Mouse (Mus musculus) thymus, postnatal 4 days (tissue): ENCODE measurements at regions not wholly inside any gene's neighbourhood (a gene's known extent, or its start where the extent isn't known, plus 50 kb on each side); places are given as distances from the start of the nearest gene placed in this dataset.
"Not testable (repeated sequence)": the region's sequence is repeated elsewhere in the genome, so short reads cannot be mapped to it uniquely, and the experiment has no call there.

Experiments
- DNase-seq: peaks from one replicate; pipeline ENCODE4 v3.0.0; 2021

DNA sequence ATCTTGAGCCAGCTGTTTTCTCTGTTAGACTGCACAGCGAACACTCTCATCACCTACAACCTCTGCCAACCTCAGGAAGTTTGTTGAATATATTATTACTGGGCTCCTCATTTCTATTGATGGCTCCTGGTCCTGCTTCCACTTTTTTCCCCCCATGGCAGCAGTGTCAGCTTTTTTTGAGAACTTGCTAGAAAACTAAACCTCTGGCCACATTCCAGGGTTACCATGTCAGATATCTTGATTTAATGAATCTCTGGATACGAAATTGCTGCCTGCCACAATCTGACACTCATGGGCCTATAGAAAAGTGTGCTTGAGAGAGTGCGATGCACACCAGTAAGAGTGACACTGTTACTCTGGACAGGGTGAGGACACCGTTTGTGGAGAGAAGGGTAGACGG is 170.6 kb upstream of the Slc25a13 start:
- no peak for DNase-seq

- DNase-seq: no peak
Observed at GRCm38 (mm10) chr6:6384971-6385370, 168.0 kb upstream of the Slc25a13 start.

GRCm38 (mm10) chr6:6384441-6384840 is 167.5 kb upstream of the Slc25a13 start:
- DNase-seq: no peak

- no peak for DNase-seq
Observed at GRCm38 (mm10) chr6:6372421-6372820, 155.4 kb upstream of the Slc25a13 start.

- no peak for DNase-seq
Observed at GRCm38 (mm10) chr6:6371444-6372093, 154.6 kb upstream of the Slc25a13 start.

DNA sequence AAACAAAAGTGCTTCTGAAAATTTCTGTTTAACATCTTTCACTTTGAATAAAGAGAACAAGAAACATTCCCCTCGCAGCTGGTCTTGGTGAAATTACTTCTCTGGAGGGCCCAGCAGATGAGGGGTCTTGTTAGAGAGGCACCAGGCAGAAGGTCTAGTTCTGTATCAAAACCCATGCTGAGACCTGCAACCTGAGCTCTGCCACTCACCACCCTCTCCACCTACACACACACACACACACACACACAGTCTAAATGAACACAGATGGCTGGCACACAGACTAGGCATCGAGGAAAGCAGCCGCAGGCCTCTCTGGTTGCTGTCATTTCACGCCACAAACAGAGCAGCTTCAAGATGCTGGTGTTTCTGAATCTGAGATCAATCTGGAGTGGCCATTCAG is 147.1 kb upstream of the Slc25a13 start:
- no peak for DNase-seq

DNA sequence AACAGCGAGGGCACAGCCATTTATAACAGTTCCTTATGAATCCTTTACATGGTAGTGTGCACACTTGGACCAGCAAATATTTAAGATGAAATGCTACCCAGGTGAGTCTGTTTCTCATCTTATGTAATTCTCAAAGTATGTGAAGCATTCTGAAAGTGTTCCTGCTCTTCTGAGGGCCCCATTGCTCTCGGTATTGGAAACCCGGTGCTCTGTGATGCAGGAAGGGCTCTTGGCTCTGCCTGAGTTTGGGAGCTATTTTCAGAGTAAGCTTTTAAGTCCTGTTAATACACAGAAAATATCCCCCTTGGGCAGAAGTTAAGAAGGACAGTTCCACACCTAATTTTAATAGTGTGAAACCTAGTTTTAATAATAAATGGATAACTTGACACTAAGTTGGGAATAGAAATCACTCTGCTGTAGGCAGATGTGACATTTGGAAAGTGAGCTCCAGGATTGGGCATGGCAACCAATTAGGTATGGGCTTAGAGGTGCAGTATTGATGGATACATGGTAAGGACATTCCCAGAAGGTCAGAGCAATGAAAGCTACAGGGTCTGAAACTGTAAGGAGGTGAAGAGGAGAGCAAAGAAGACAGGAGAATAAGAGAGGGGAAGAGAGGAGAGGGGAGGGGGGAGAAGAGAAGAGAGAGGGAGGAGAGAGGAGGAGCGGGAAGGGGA is 145.8 kb upstream of the Slc25a13 start:
- DNase-seq: no peak

GRCm38 (mm10) chr6:6361181-6361580 is 144.2 kb upstream of the Slc25a13 start:
- not testable (repeated sequence) for DNase-seq

- DNase-seq: no peak
Observed at GRCm38 (mm10) chr6:6357477-6357876, 140.5 kb upstream of the Slc25a13 start.

GRCm38 (mm10) chr6:6356967-6357366 is 140.0 kb upstream of the Slc25a13 start:
- no peak for DNase-seq

- DNase-seq: no peak
Observed at GRCm38 (mm10) chr6:6335251-6335650, 118.3 kb upstream of the Slc25a13 start.

DNA sequence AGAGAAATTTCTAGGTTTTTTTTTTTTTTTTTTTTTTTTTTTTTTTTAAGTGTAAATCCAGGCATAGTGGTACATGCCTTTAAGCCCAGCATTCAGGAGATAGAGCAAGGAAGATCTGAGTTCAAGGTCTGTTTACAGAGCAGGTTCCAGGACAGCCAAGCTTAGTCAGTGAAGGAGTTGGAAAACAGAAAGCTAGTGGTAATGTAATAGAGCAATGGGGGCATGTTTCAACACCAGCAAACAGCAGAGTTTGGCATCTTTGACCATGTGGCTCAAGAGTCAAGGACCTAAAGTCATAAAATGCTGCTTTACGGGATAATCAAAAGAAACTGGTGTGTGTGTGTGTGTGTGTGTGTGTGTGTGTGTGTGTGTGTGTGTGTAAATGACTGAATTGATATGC is 113.3 kb upstream of the Slc25a13 start:
- DNase-seq: no peak

GRCm38 (mm10) chr6:6325516-6325915 is 108.5 kb upstream of the Slc25a13 start:
- no peak for DNase-seq

DNA sequence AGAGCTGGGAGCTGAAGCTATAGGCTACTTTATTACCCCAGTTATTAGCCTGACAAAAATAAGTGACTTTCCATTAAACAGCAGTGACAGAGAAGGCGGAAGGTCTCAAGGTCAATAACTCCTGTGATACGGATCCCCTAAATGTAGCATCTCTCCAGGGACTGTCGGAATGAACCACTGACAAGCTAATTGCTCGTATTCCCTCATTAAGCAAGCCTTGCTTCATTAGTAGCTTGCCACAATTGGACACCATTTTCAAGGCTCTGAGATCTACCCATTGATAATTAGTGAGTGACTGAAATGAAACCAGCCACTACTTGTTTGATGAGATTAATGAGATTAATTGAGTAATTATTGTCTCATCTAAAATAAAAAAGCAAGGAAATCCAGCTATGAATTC is 99.8 kb upstream of the Slc25a13 start:
- DNase-seq: no peak

GRCm38 (mm10) chr6:6313171-6313570 is 96.2 kb upstream of the Slc25a13 start:
- DNase-seq: no peak

DNA sequence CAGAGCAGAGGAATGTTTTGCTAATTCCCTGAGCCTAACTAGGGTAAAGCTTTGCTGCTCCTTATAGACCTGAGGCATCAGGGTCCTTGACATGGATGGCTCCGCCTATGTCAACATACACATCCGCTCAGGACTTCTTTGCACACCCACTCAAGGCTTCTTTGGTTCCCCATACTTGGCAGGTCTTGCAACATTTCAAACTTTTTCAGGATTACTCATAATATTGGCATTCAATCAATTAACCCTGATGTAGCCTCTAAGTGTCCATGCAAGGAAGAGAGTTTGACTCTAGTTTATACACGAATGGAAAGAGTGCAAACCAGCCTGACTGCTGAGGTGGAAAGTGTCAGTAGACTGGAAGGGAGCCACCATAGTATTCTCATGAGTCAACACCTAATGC is 93.2 kb upstream of the Slc25a13 start:
- DNase-seq: no peak

- DNase-seq: no peak
Observed at GRCm38 (mm10) chr6:6307618-6308017, 90.6 kb upstream of the Slc25a13 start.

DNA sequence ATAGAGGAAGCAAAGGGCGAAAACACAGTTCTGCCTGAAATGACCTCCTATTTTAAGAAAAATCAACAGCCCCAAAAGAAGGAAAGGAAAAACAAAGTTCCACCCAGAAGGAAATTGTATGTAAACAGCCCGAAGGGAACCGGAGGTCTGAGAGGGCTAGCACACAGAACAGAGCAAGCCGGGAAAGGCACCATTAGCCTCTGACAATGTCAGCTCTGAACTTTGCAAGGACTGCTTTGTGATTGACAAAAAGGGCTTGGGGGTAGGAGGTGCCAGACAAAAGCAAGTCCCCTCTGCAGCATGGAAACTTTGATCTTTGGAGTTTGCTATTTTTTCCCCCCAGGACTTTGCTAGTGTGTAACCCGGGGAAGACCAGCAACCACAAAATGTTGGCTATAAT is 86.8 kb upstream of the Slc25a13 start:
- DNase-seq: no peak

- no peak for DNase-seq
Observed at GRCm38 (mm10) chr6:6301001-6301510, 84.1 kb upstream of the Slc25a13 start.

GRCm38 (mm10) chr6:6298867-6299852 is 82.2 kb upstream of the Slc25a13 start:
- no peak for DNase-seq

DNA sequence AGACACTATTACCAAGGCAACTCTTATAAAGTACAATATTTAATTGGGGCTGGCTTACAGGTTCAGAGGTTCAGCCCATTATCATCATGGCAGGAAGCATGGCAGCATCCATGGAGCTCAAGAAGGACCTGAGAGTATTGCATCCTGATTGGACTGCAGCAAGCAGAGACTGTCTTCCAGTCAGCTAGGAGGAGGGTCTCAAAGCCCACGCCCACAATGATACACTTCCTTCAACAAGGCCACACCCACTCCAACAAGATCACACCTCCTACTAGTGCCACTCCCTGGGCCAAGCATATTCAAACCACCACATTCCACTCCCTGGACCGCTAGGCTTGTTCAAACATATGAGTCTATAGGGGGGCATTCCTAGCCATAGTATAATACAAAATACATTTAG is 78.6 kb upstream of the Slc25a13 start:
- not testable (repeated sequence) for DNase-seq

GRCm38 (mm10) chr6:6291781-6292180 is 74.8 kb upstream of the Slc25a13 start:
- no peak for DNase-seq

GRCm38 (mm10) chr6:6290427-6290826 is 73.5 kb upstream of the Slc25a13 start:
- no peak for DNase-seq
